Mouse (Mus musculus) heart, embryonic 11.5 days (tissue): ENCODE measurements around the gene AC109138.7. TPM values are rescaled to one million over a fixed set of nuclear protein-coding genes. Genes with fewer than 3 reads are reported as not detected.
A peak's percentile ranks its signal among the peaks of the same experiment; 100 is the strongest.

Source experiments
- ATAC-seq: fragments of 200-750 bp; cut with Nextera tagmentation; replicated peaks from 2 replicates; pipeline ENCODE4 v1.8.0; 2017; ENCODE audit warnings: moderate library complexity; ENCODE audit not compliant: insufficient number of reproducible peaks, low FRiP score, low TSS enrichment
- H3K27ac ChIP-seq: fragments of 300-500 bp; sonication (generic); 2 replicates; pipeline ENCODE4 v1.5.1; 2014; ENCODE audit warnings: mild to moderate bottlenecking, low read depth, low read length
- H3K27me3 ChIP-seq: fragments of 300-500 bp; sonication (generic); 2 replicates; pipeline ENCODE4 v1.6.1; 2014; ENCODE audit warnings: mild to moderate bottlenecking, low read length, mixed read lengths; ENCODE audit not compliant: control insufficient read depth, insufficient read depth
- H3K36me3 ChIP-seq: fragments of 300-500 bp; sonication (generic); 2 replicates; pipeline ENCODE4 v1.6.1; 2014; ENCODE audit warnings: mild to moderate bottlenecking, low read length, moderate library complexity, mixed read lengths; ENCODE audit not compliant: control insufficient read depth, insufficient read depth
- H3K4me1 ChIP-seq: fragments of 300-500 bp; sonication (generic); 2 replicates; pipeline ENCODE4 v1.6.1; 2014; ENCODE audit warnings: low read length; ENCODE audit not compliant: control insufficient read depth, insufficient read depth
- H3K4me2 ChIP-seq: fragments of 300-500 bp; sonication (generic); 2 replicates; pipeline ENCODE4 v1.6.1; 2014; ENCODE audit warnings: mild to moderate bottlenecking, moderate library complexity
- H3K4me3 ChIP-seq: fragments of 300-500 bp; sonication (generic); 2 replicates; pipeline ENCODE4 v1.5.1; 2014; ENCODE audit warnings: low read depth, low read length
- H3K9ac ChIP-seq: fragments of 300-500 bp; sonication (generic); 2 replicates; pipeline ENCODE4 v1.6.1; 2014; ENCODE audit warnings: mild to moderate bottlenecking, low read depth, low read length, moderate library complexity
- H3K9me3 ChIP-seq: fragments of 300-500 bp; sonication (generic); replicated peaks from 2 replicates; pipeline ENCODE4 v1.6.1; 2016; ENCODE audit warnings: low read length; ENCODE audit not compliant: control insufficient read depth
- WGBS: fragments of 180-500 bp; shearing (Covaris S2); extraction: QIAGEN DNeasy Blood & Tissue Kit; methylation state at CpG from one replicate; pipeline ENCODE4 v1.1.7; 2014; ENCODE audit not compliant: insufficient replicate concordance; 5-methylcytosine and 5-hydroxymethylcytosine counted together
- polyA plus RNA-seq: library from polyadenylated mRNA; unstranded; fragments of >200 nt; fragmentation: Nextera tagmentation; extraction: Ambion mirVana; gene quantifications from 2 replicates; pipeline ENCODE4 v1.2.1, GENCODE M21; 2014

The AC109138.7 gene
- polyA plus RNA-seq, 1 experiment from 2014 or later = not detected

DNA sequence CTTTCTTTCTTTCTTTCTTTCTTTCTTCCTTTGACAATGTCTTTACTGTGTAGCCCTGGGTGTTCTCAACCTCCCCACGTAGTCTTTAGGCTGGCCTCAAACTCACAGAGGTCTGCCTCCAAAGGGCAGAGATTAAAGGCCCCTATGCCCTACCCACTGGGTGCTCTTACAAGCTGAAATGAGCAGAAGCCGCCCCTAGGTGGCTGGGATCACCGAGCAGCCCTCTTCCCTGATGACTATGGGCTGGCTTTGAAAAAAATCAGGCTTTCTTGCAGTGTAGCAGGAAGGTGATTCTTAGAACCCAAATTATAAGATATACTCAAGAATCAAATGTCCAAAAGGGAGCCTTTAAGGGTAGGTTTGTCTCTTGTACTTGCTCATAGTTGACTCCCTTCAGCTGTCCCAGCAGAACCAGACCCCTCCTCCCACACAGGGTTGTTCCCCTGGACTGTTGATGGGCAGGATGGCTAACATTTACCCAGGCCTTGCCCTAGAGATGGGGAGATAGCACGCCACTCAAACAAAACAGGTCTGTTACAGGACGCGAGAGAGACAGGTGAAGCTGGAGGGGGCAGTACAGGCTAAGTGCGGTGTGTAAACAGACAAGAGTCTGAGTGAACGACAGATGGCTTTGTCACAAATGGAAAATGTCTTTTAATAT lies 47.0 kb downstream of the AC109138.7 start:
- Histone ChIP-seq H3K9me3 (no peaks in the 10 kb centered on the region), H3K9ac (no peak overlapping the region), H3K4me3 (no peak overlapping the region), H3K36me3 (no peaks in the 10 kb centered on the region), H3K4me1 (peaks cover 5% of the 10 kb centered on the region), H3K27ac (no peak overlapping the region), H3K4me2 (no peak overlapping the region), H3K27me3 (peaks cover 6% of the 10 kb centered on the region; the same call in 1 of the 2 replicates)
- no peak for ATAC-seq
- WGBS = 54% methylated on average over 8 of the region's 8 CpGs

DNA sequence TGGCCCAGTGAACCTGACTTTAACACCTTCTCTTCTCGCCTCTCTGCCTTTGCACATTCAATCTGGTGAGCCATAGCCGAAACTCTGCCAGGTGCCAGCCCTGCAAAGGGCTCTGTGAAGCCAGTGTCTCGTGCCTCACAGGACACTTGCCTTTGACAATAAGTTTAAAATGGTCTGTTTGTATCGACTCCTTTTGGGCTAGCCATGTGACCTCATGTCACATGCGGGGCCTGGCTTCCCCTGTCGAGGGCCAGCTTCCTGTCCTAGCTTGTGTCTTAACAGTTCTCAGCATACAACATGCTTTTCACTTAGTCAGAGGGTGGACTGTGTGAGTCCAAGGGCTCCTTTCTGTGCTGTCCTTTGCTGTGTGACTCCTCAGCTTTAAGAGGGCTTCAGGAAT lies 48.6 kb downstream of the AC109138.7 start:
- 71% methylated on average over 6 of the region's 6 CpGs for WGBS
- no peak overlapping the region for H3K9ac ChIP-seq
- H3K27me3 ChIP-seq = peaks cover 12% of the 10 kb centered on the region
- H3K27ac ChIP-seq = no peak overlapping the region
- H3K4me1 ChIP-seq = peaks cover 1% of the 10 kb centered on the region; the same call in 1 of the 2 replicates
- no peak for ATAC-seq
- H3K4me2 ChIP-seq = no peak overlapping the region
- no peaks in the 10 kb centered on the region for H3K36me3 ChIP-seq
- no peaks in the 10 kb centered on the region for H3K9me3 ChIP-seq
- H3K4me3 ChIP-seq = no peak overlapping the region

DNA sequence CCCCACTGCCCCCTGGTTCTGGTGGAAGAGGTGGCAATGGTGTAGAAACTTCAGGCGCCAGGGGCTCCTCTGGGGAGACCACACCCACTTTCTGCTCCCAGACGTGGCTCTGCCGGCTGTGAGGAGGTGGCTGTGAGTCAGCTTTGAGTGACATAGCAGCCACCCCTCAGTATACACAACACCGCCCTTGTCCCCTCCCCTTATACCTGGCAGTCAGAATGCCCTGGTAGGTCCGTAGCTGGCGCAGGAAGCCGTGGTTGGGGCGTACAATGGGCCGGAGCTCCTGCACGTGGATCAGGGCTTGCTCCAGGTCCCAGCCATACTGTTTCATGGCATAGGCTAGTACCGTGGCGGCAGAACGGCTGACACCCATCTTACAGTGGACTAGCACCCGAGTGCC lies 49.5 kb downstream of the AC109138.7 start:
- WGBS = 63% methylated on average over 14 of the region's 14 CpGs
- no peak overlapping the region for H3K27ac ChIP-seq
- no peak overlapping the region for H3K9ac ChIP-seq
- H3K4me2 ChIP-seq = no peak overlapping the region
- no peaks in the 10 kb centered on the region for H3K9me3 ChIP-seq
- no peak overlapping the region for H3K4me3 ChIP-seq
- H3K27me3 ChIP-seq = peaks cover 22% of the 10 kb centered on the region
- no peaks in the 10 kb centered on the region for H3K36me3 ChIP-seq
- no peak for ATAC-seq
- H3K4me1 ChIP-seq = 0 out of 2 replicates have a peak, but pooled peaks cover 3% of the 10 kb centered on the region

DNA sequence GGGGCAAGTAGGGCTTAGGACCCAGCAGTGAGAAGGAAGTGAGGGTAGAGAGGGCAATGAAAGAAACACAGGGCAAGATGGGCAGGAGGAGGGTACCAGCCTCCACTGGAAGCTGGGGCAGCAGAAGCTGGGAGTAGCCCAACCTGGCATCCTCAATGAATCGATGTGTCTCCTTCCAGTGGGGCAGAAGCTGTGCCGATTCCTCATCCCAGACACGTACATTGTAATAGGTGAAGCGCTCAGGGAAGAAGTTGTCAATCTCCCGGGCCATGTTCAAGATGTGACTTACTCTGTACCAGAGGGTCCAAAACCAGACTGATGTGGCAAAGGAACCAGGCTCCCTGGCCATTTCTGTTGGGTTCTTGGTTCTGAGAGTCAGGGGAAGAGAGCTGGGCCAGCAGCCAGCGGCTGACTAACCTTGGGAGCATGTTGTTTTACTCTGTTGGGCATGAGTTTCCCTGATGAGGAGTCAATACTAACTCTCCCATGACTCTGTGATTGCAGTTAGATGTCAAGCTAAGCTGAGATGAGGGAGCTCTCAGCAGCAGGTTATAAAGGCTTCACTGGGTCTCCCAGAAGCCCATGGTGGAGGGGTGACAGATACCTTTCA lies 50.1 kb downstream of the AC109138.7 start:
- Histone ChIP-seq H3K36me3 (no peaks in the 10 kb centered on the region), H3K4me1 (0 out of 2 replicates have a peak, but pooled peaks cover 4% of the 10 kb centered on the region), H3K9me3 (no peaks in the 10 kb centered on the region), H3K9ac (no peak overlapping the region), H3K27me3 (peaks cover 27% of the 10 kb centered on the region), H3K4me3 (no peak overlapping the region), H3K27ac (no peak overlapping the region), H3K4me2 (no peak overlapping the region)
- WGBS = 84% methylated on average over 6 of the region's 6 CpGs
- ATAC-seq = no peak

DNA sequence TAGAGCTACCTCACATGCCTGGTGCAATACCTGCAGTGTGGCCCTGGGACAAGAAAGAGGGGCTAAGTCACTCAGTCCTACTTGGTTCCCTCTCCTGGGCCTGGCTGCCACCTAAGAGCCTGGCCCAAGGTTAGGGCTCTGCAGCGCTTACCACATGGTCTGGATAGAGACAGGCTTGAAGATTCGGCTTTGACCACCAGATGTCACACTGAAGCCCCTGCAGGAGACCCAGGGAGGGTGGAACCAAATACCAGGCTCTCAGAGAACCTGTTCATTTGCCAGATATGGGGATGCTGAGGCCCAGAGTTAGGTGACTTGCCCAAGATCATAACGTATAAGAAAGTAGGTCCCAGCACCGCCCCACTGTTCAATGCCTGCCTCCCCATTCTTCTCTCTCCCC lies 51.8 kb downstream of the AC109138.7 start:
- 54% methylated on average over 4 of the region's 4 CpGs for WGBS
- Histone ChIP-seq H3K4me3 (no peak overlapping the region), H3K27me3 (peaks cover 43% of the 10 kb centered on the region), H3K4me2 (no peak overlapping the region), H3K9ac (no peak overlapping the region), H3K4me1 (0 out of 2 replicates have a peak, but pooled peaks cover 4% of the 10 kb centered on the region), H3K27ac (no peak overlapping the region), H3K36me3 (no peaks in the 10 kb centered on the region), H3K9me3 (no peaks in the 10 kb centered on the region)
- no peak for ATAC-seq

DNA sequence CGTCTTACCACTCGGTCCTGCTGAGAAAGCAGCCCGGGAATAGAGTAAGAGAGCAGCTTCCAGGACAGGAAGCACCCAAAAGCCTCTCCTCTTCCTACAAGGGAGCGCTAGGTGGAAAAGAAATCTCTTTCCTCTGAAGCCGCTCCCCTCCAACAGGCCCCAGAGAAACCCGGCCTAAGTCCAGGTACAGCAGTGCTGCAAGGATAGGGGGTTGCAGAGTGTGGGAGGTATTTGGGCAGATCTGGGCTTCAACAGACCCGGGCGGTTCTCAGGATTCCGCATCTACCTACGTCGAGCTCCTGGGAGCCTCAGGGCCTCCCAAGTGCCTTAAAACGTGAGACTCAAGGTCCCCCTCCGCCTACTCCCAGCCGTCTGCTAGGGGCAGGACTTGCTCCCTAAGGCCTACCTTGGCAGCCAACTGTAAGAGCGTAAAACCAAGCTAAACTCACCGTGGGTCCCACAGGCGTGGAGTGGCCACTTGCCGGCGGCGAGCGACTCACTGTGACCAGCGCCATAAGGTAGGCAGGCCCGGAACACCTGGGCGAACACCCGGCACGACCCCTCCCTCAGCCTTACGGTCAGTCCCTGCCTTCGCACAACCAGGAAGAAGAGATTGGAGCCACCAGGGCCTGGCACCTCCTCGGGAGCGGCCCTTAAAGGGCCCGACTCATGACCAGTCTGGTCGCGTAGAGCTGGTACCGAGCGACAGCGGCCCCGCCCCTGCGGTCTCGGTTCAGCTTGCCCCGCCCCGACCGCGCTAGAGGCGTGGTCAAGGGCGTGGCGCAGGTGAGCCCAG lies 54.6 kb downstream of the AC109138.7 start, which contains the start of gene Ssh3:
Gene Ssh3, minus strand, starts transcription at position 615 of the 796 bp plus-strand sequence.
- ATAC-seq = peak; percentile 71
- Histone ChIP-seq H3K27ac (no peak within 1 kb of the TSS), H3K27me3 (peaks cover 43% of the 10 kb centered on the region), H3K4me2 (peak within 1 kb of the TSS; percentile 87), H3K36me3 (no peaks in the 10 kb centered on the region), H3K4me3 (peak within 1 kb of the TSS; percentile 56), H3K4me1 (0 out of 2 replicates have a peak, but pooled peaks cover 4% of the 10 kb centered on the region), H3K9me3 (no peaks in the 10 kb centered on the region), H3K9ac (peak within 1 kb of the TSS; percentile 66)
- 6% methylated on average over 46 of the region's 46 CpGs for WGBS

DNA sequence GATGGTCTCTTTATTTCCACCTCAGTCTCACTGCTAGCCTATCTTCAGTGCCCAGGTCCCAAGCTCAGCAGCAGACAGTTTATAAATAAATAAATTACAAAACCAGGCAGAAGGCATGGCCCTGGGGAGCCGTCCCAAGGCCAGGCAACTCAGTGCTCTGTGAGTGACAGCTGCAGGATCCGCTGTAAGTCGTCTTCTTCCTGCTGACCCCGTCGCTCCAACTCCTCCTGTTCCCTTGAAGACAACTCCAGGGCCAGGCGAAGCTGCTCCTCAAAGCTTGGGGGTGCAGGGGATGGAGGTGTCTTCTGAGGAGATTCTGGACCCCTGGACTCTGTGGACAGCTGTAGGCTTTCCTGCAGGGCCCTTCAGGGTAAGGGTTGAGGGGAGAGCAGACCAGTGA lies 56.0 kb downstream of the AC109138.7 start:
- Histone ChIP-seq H3K4me3 (no peak overlapping the region), H3K9ac (no peak overlapping the region), H3K4me1 (0 out of 2 replicates have a peak, but pooled peaks cover 4% of the 10 kb centered on the region), H3K27ac (no peak overlapping the region), H3K27me3 (peaks cover 38% of the 10 kb centered on the region), H3K4me2 (no peak overlapping the region), H3K36me3 (no peaks in the 10 kb centered on the region), H3K9me3 (no peaks in the 10 kb centered on the region)
- 52% methylated on average over 6 of the region's 6 CpGs for WGBS
- ATAC-seq = no peak

DNA sequence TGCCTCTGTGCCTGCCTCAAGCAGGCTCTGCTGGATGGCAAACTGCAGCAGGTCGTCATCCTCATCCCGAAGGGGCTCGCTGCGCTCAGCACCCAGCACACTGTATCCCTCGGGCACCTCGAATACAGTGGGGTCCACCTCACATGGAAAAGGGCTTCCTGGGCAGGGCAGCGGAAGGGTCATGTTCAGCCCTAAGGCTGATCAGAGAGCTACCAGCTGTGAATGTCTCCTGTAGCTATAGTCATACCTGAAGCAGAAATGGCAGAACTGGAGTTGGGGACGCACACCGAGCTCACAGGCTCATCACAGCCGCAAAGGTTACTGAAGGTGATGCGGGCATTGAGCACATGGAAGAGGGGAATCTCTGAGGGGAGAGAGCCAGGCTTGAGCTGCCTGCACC lies 56.8 kb downstream of the AC109138.7 start:
- no peaks in the 10 kb centered on the region for H3K9me3 ChIP-seq
- H3K9ac ChIP-seq = no peak overlapping the region
- WGBS = 86% methylated on average over 11 of the region's 11 CpGs
- 0 out of 2 replicates have a peak, but pooled peaks cover 4% of the 10 kb centered on the region for H3K4me1 ChIP-seq
- H3K27ac ChIP-seq = no peak overlapping the region
- H3K36me3 ChIP-seq = no peaks in the 10 kb centered on the region
- H3K4me2 ChIP-seq = no peak overlapping the region
- no peak overlapping the region for H3K4me3 ChIP-seq
- peaks cover 37% of the 10 kb centered on the region for H3K27me3 ChIP-seq
- ATAC-seq = no peak
